Mouse (Mus musculus): ENCODE data around the gene Nbeal1. TPM values are rescaled to one million over a fixed set of nuclear protein-coding genes. Genes with fewer than 3 reads are reported as not detected.

The Nbeal1 gene
- polyA plus RNA-seq, 1 experiment from 2014 or later = 13.8 TPM

- ATAC-seq (ENCODE audit: low FRiP score) = no peak
- Histone ChIP-seq H3K27ac (no peak overlapping the region), H3K4me1 (peaks cover 11% of the 10 kb centered on the region), H3K4me3 (no peak overlapping the region), H3K9me3 (replicated peaks) (peaks cover 11% of the 10 kb centered on the region), H3K27me3 (no peaks in the 10 kb centered on the region), H3K4me2 (replicated peaks) (no peak overlapping the region), H3K9ac (no peak overlapping the region), H3K36me3 (no peaks in the 10 kb centered on the region)
- 85% methylated on average over 2 of the region's 2 CpGs for WGBS
These were observed 165.3 kb downstream of the Nbeal1 start for GRCm38 (mm10) chr1:60345712-60346111.

DNA sequence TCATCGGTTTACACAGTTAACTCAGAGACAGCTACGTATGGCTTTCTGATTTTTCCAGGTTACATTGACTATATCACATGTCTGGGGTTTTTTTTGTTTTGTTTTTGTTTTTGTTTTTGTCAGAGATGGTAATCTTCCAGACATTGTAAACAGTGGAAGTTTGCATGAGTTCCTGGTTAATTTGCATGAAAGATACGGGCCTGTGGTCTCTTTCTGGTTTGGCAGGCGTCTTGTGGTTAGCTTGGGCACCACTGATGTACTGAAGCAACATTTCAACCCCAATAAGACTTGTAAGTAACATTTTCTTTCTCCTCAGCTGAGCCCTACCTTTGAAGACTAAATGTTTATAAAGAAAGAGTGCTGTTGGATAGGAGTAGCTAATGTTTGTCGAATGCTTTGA lies 172.4 kb downstream of the Nbeal1 start:
- H3K27me3 ChIP-seq = no peaks in the 10 kb centered on the region
- no peak overlapping the region for H3K4me2 ChIP-seq (replicated peaks)
- no peak overlapping the region for H3K4me3 ChIP-seq
- H3K9me3 ChIP-seq (replicated peaks) = peaks cover 11% of the 10 kb centered on the region
- H3K27ac ChIP-seq = no peak overlapping the region
- 92% methylated on average over 5 of the region's 5 CpGs for WGBS
- ATAC-seq (ENCODE audit: low FRiP score) = no peak
- no peaks in the 10 kb centered on the region for H3K4me1 ChIP-seq
- H3K36me3 ChIP-seq = peaks cover 16% of the 10 kb centered on the region
- H3K9ac ChIP-seq = no peak overlapping the region

DNA sequence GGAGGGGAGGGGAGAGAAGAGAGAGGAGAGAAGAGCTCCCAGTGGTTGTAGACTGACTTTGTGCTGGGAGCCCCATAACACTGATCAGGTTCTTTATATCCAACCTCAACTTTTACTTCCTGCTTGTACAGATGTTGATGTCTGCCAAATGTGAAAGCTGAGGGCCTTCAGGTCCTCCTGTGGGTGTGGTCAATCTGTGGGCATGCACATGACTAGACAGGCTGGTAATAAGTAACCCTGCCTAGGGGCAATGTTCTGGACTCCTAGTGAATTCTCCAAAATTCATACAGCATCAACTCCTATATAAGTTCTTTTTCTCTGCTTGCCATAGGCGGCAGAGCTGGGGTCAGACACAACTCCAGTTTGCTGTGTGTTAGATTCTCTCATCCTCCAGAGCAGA lies 181.2 kb downstream of the Nbeal1 start:
- Histone ChIP-seq H3K9ac (no peak overlapping the region), H3K4me2 (replicated peaks) (no peak overlapping the region), H3K4me1 (peaks cover 2% of the 10 kb centered on the region; the same call in 1 of the 2 replicates), H3K27me3 (no peaks in the 10 kb centered on the region), H3K4me3 (no peak overlapping the region), H3K27ac (no peak overlapping the region), H3K9me3 (replicated peaks) (no peaks in the 10 kb centered on the region), H3K36me3 (peaks cover 14% of the 10 kb centered on the region; the same call in 1 of the 2 replicates)
- no peak for ATAC-seq (ENCODE audit: low FRiP score)
- 92% methylated on average over 1 of the region's 1 CpGs for WGBS

DNA sequence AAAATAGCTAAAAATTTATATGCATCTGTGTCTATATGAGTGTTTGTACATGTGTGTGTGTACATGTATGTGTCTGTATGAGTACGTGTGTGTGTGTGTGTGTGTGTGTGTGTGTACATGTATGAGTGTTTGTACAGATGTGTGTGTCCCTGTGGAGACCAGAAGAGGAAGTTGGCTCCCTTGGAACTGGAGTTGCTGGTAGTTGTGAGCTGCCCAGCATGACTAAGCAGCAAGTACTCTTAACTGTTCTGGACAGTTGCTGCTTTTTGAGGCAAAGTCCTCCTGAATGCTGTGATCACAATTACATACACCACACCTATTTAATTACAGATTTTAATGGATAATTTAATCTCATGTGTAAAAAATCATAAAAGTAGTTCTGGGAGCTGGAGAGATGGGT lies 196.2 kb downstream of the Nbeal1 start:
- H3K4me2 ChIP-seq (replicated peaks) = no peak overlapping the region
- no peak for ATAC-seq (ENCODE audit: low FRiP score)
- no peak overlapping the region for H3K4me3 ChIP-seq
- WGBS = 93% methylated on average over 1 of the region's 1 CpGs
- H3K4me1 ChIP-seq = no peaks in the 10 kb centered on the region
- H3K27me3 ChIP-seq = no peaks in the 10 kb centered on the region
- no peak overlapping the region for H3K9ac ChIP-seq
- H3K9me3 ChIP-seq (replicated peaks) = no peaks in the 10 kb centered on the region
- peaks cover 32% of the 10 kb centered on the region for H3K36me3 ChIP-seq
- no peak overlapping the region for H3K27ac ChIP-seq

GRCm38 (mm10) chr1:60381910-60382309 lies 201.5 kb downstream of the Nbeal1 start:
- H3K27ac ChIP-seq = no peak overlapping the region
- ATAC-seq (ENCODE audit: low FRiP score) = no peak
- H3K27me3 ChIP-seq = no peaks in the 10 kb centered on the region
- H3K9ac ChIP-seq = no peak overlapping the region
- 92% methylated on average over 3 of the region's 3 CpGs for WGBS
- peaks cover 15% of the 10 kb centered on the region for H3K36me3 ChIP-seq
- no peak overlapping the region for H3K4me3 ChIP-seq
- no peak overlapping the region for H3K4me2 ChIP-seq (replicated peaks)
- no peaks in the 10 kb centered on the region for H3K9me3 ChIP-seq (replicated peaks)
- H3K4me1 ChIP-seq = no peaks in the 10 kb centered on the region

Other genes starting within 250 kb of the Nbeal1 start
- gene Ica1l, start 137.4 kb upstream of the Nbeal1 start, polyA plus RNA-seq (2016; fragmentation: Nextera tagmentation; extraction: Ambion mirVana) = 11.5 and 11.7 TPM in 2 replicates
- 7.3 and 8.0 TPM in 2 replicates for gene Carf, start 82.4 kb upstream of the Nbeal1 start, polyA plus RNA-seq (2016; fragmentation: Nextera tagmentation; extraction: Ambion mirVana)
- 38.3 and 46.1 TPM in 2 replicates for gene Wdr12, start 82.0 kb upstream of the Nbeal1 start, polyA plus RNA-seq (2016; fragmentation: Nextera tagmentation; extraction: Ambion mirVana)
- gene Cyp20a1, start 162.7 kb downstream of the Nbeal1 start, polyA plus RNA-seq (2016; fragmentation: Nextera tagmentation; extraction: Ambion mirVana) = 21.4 and 23.3 TPM in 2 replicates
- gene Abi2, start 229.0 kb downstream of the Nbeal1 start, polyA plus RNA-seq (2016; fragmentation: Nextera tagmentation; extraction: Ambion mirVana) = 68.3 and 77.8 TPM in 2 replicates

Measured in hindbrain, embryonic 12.5 days (tissue).